Mouse (Mus musculus): ENCODE measurements around the gene Ubl3. TPM values are rescaled to one million over a fixed set of nuclear protein-coding genes. Genes with fewer than 3 reads are reported as not detected.

The Ubl3 gene
- polyA plus RNA-seq, 1 experiment, result 44.5 TPM

- TF ChIP-seq CTCF (IDR thresholded peaks at IDR 0.05; ENCODE audit: borderline replicate concordance, extremely low read depth, insufficient read depth, insufficient read length) (no peak), POLR2A (IDR thresholded peaks at IDR 0.05; ENCODE audit: borderline replicate concordance, extremely low read depth, insufficient read depth, insufficient read length, poor library complexity, severe bottlenecking) (no peak)
Observed at GRCm38 (mm10) chr5:148466116-148466515, 86.5 kb downstream of the Ubl3 start.

GRCm38 (mm10) chr5:148465091-148465490, 87.5 kb downstream of the Ubl3 start:
- TF ChIP-seq CTCF (IDR thresholded peaks at IDR 0.05; ENCODE audit: borderline replicate concordance, extremely low read depth, insufficient read depth, insufficient read length), result no peak
- no peak for TF ChIP-seq POLR2A (IDR thresholded peaks at IDR 0.05; ENCODE audit: borderline replicate concordance, extremely low read depth, insufficient read depth, insufficient read length, poor library complexity, severe bottlenecking)
- no peak for DNase-seq (ENCODE audit: low read depth)

More at GRCm38 (mm10) chr5:148466116-148466515, 86.5 kb downstream of the Ubl3 start:
- no peak for DNase-seq (ENCODE audit: low read depth)

- no peak for DNase-seq (ENCODE audit: low read depth)
- TF ChIP-seq POLR2A (IDR thresholded peaks at IDR 0.05; ENCODE audit: borderline replicate concordance, extremely low read depth, insufficient read depth, insufficient read length, poor library complexity, severe bottlenecking) (no peak), CTCF (IDR thresholded peaks at IDR 0.05; ENCODE audit: borderline replicate concordance, extremely low read depth, insufficient read depth, insufficient read length) (no peak)
Observed at GRCm38 (mm10) chr5:148464489-148464888, 88.1 kb downstream of the Ubl3 start.

GRCm38 (mm10) chr5:148463783-148464294, 88.8 kb downstream of the Ubl3 start:
- TF ChIP-seq POLR2A (IDR thresholded peaks at IDR 0.05; ENCODE audit: borderline replicate concordance, extremely low read depth, insufficient read depth, insufficient read length, poor library complexity, severe bottlenecking) (no peak), CTCF (IDR thresholded peaks at IDR 0.05; ENCODE audit: borderline replicate concordance, extremely low read depth, insufficient read depth, insufficient read length) (no peak)
- DNase-seq (ENCODE audit: low read depth), result no peak

Other genes starting within 250 kb of the Ubl3 start
- gene Slc7a1, start 152.9 kb downstream of the Ubl3 start, polyA plus RNA-seq (2012; rRNA removed), result 11.5 and 24.3 TPM in 2 replicates